Mouse (Mus musculus): ENCODE results near the gene 1700021F05Rik. TPM values are rescaled to one million over a fixed set of nuclear protein-coding genes. Genes with fewer than 3 reads are reported as not detected.

1700021F05Rik gene
- polyA plus RNA-seq (2012; rRNA removed), result 21.4 and 27.3 TPM in 2 replicates

GRCm38 (mm10) chr10:43540442-43541152 lies at the start of gene 1700021F05Rik:
Gene 1700021F05Rik, minus strand, starts transcription at chr10:43540994.
- DNase-seq (ENCODE audit: low spot score), result peak; percentile 91

- no peak for DNase-seq (ENCODE audit: low spot score)
Observed at GRCm38 (mm10) chr10:43588470-43589177, 47.8 kb upstream of the 1700021F05Rik start.

GRCm38 (mm10) chr10:43584538-43584937 lies 43.7 kb upstream of the 1700021F05Rik start:
- no peak for DNase-seq (ENCODE audit: low spot score)

GRCm38 (mm10) chr10:43581260-43581659 lies 40.5 kb upstream of the 1700021F05Rik start:
- no peak for DNase-seq (ENCODE audit: low spot score)

GRCm38 (mm10) chr10:43580649-43581078 lies 39.9 kb upstream of the 1700021F05Rik start:
- DNase-seq (ENCODE audit: low spot score), result peak; percentile 30

GRCm38 (mm10) chr10:43579381-43580261 lies 38.8 kb upstream of the 1700021F05Rik start:
- peak; percentile 51 for DNase-seq (ENCODE audit: low spot score)

- DNase-seq (ENCODE audit: low spot score), result peak; percentile 88
Observed at GRCm38 (mm10) chr10:43578754-43579380, 38.1 kb upstream of the 1700021F05Rik start.

GRCm38 (mm10) chr10:43578366-43578753 lies 37.6 kb upstream of the 1700021F05Rik start:
- peak; percentile 51 for DNase-seq (ENCODE audit: low spot score)

- DNase-seq (ENCODE audit: low spot score), result no peak
Observed at GRCm38 (mm10) chr10:43577997-43578331, 37.2 kb upstream of the 1700021F05Rik start, which contains the start of gene Cd24a. Gene Cd24a, plus strand, starts transcription at chr10:43578284.

GRCm38 (mm10) chr10:43577299-43577996 lies 36.7 kb upstream of the 1700021F05Rik start:
- DNase-seq (ENCODE audit: low spot score), result no peak

GRCm38 (mm10) chr10:43574956-43575355 lies 34.2 kb upstream of the 1700021F05Rik start:
- DNase-seq (ENCODE audit: low spot score), result peak; percentile 55

- no peak for DNase-seq (ENCODE audit: low spot score)
Observed at GRCm38 (mm10) chr10:43574352-43574751, 33.6 kb upstream of the 1700021F05Rik start.

GRCm38 (mm10) chr10:43561311-43561710 lies 20.5 kb upstream of the 1700021F05Rik start:
- DNase-seq (ENCODE audit: low spot score), result no peak

- no peak for DNase-seq (ENCODE audit: low spot score)
Observed at GRCm38 (mm10) chr10:43560765-43561164, 20.0 kb upstream of the 1700021F05Rik start.

- no peak for DNase-seq (ENCODE audit: low spot score)
Observed at GRCm38 (mm10) chr10:43559313-43559712, 18.5 kb upstream of the 1700021F05Rik start.

- no peak for DNase-seq (ENCODE audit: low spot score)
Observed at GRCm38 (mm10) chr10:43557630-43558165, 16.9 kb upstream of the 1700021F05Rik start.

- no peak for DNase-seq (ENCODE audit: low spot score)
Observed at GRCm38 (mm10) chr10:43551388-43551787, 10.6 kb upstream of the 1700021F05Rik start.

GRCm38 (mm10) chr10:43550923-43551322 lies 10.1 kb upstream of the 1700021F05Rik start:
- no peak for DNase-seq (ENCODE audit: low spot score)

GRCm38 (mm10) chr10:43549411-43549810 lies 8.6 kb upstream of the 1700021F05Rik start:
- no peak for DNase-seq (ENCODE audit: low spot score)

GRCm38 (mm10) chr10:43541153-43541544 lies 355 bp upstream of the 1700021F05Rik start:
- DNase-seq (ENCODE audit: low spot score), result no peak

All from urinary bladder, adult 2 months (tissue).